Mouse (Mus musculus) embryonic facial prominence, embryonic 15.5 days (tissue): ENCODE measurements around the gene Morc3. TPM values are rescaled to one million over a fixed set of nuclear protein-coding genes. Genes with fewer than 3 reads are reported as not detected.

ENCODE experiments used
- ATAC-seq: fragments of 200-750 bp; cut with Nextera tagmentation; 2 replicates; pipeline ENCODE4 v1.8.0; 2017; ENCODE audit warnings: low read depth, moderate TSS enrichment; ENCODE audit not compliant: insufficient number of reproducible peaks, low FRiP score, low TSS enrichment
- H3K27ac ChIP-seq: fragments of 300-500 bp; sonication (generic); replicated peaks from 2 replicates; pipeline ENCODE4 v1.5.1; 2015; ENCODE audit warnings: mild to moderate bottlenecking, inconsistent platforms
- H3K27me3 ChIP-seq: fragments of 300-500 bp; sonication (generic); 2 replicates; pipeline ENCODE4 v1.6.1; 2015; ENCODE audit warnings: inconsistent platforms
- H3K36me3 ChIP-seq: fragments of 300-500 bp; sonication (generic); 2 replicates; pipeline ENCODE4 v1.6.1; 2015; ENCODE audit warnings: mild to moderate bottlenecking, inconsistent platforms
- H3K4me1 ChIP-seq: fragments of 300-500 bp; sonication (generic); 2 replicates; pipeline ENCODE4 v1.6.1; 2015; ENCODE audit warnings: inconsistent platforms
- H3K4me2 ChIP-seq: fragments of 300-500 bp; sonication (generic); replicated peaks from 2 replicates; pipeline ENCODE4 v1.6.1; 2015; ENCODE audit warnings: mild to moderate bottlenecking, inconsistent platforms
- H3K4me3 ChIP-seq: fragments of 300-500 bp; sonication (generic); replicated peaks from 2 replicates; pipeline ENCODE4 v1.5.1; 2015; ENCODE audit warnings: mild to moderate bottlenecking, inconsistent platforms
- H3K9ac ChIP-seq: fragments of 300-500 bp; sonication (generic); 2 replicates; pipeline ENCODE4 v1.6.1; 2015; ENCODE audit warnings: inconsistent platforms
- H3K9me3 ChIP-seq: fragments of 300-500 bp; sonication (generic); replicated peaks from 2 replicates; pipeline ENCODE4 v1.6.1; 2016; ENCODE audit warnings: inconsistent platforms
- WGBS: fragments of 180-500 bp; shearing (Covaris S2); methylation state at CpG from one replicate; pipeline ENCODE4 v1.1.7; 2015; 5-methylcytosine and 5-hydroxymethylcytosine counted together
- polyA plus RNA-seq: library from polyadenylated mRNA; unstranded; fragments of >200 nt; fragmentation: Nextera tagmentation; extraction: Ambion mirVana; gene quantifications from 2 replicates; pipeline ENCODE4 v1.2.1, GENCODE M21; 2015

Morc3 gene
- polyA plus RNA-seq, 1 experiment from 2014 or later: 30.5 TPM

- no peak for ATAC-seq
- Histone ChIP-seq H3K36me3 (peaks cover 19% of the 10 kb centered on the region), H3K9ac (peak overlapping the region; percentile 54; the same call in 1 of the 2 replicates), H3K4me1 (peaks cover 18% of the 10 kb centered on the region), H3K27me3 (no peaks in the 10 kb centered on the region), H3K4me2 (peak overlapping the region; percentile 88), H3K27ac (no peak overlapping the region), H3K4me3 (peak overlapping the region; percentile 85), H3K9me3 (no peaks in the 10 kb centered on the region)
- WGBS: 47% methylated on average over 5 of the region's 5 CpGs
These were observed 52.8 kb downstream of the Morc3 start for GRCm38 (mm10) chr16:93884722-93885113.

GRCm38 (mm10) chr16:93888481-93888880 is 56.6 kb downstream of the Morc3 start:
- Histone ChIP-seq H3K36me3 (peaks cover 52% of the 10 kb centered on the region), H3K9me3 (no peaks in the 10 kb centered on the region), H3K4me2 (no peak overlapping the region), H3K27me3 (no peaks in the 10 kb centered on the region), H3K4me1 (peaks cover 12% of the 10 kb centered on the region), H3K4me3 (no peak overlapping the region), H3K27ac (no peak overlapping the region), H3K9ac (no peak overlapping the region)
- no peak for ATAC-seq
- 92% methylated on average over 6 of the region's 6 CpGs for WGBS

- no peak for ATAC-seq
- Histone ChIP-seq H3K4me3 (no peak overlapping the region), H3K4me1 (no peaks in the 10 kb centered on the region), H3K27me3 (no peaks in the 10 kb centered on the region), H3K36me3 (peaks cover 70% of the 10 kb centered on the region), H3K4me2 (no peak overlapping the region), H3K9ac (no peak overlapping the region), H3K9me3 (no peaks in the 10 kb centered on the region), H3K27ac (no peak overlapping the region)
- WGBS: 82% methylated on average over 12 of the region's 12 CpGs
These were observed 59.2 kb downstream of the Morc3 start for GRCm38 (mm10) chr16:93890948-93891604.

GRCm38 (mm10) chr16:93893285-93893684 is 61.4 kb downstream of the Morc3 start:
- H3K9me3 ChIP-seq: no peaks in the 10 kb centered on the region
- H3K27me3 ChIP-seq: no peaks in the 10 kb centered on the region
- H3K36me3 ChIP-seq: peaks cover 60% of the 10 kb centered on the region
- H3K4me2 ChIP-seq: no peak overlapping the region
- H3K9ac ChIP-seq: no peak overlapping the region
- H3K4me3 ChIP-seq: no peak overlapping the region
- no peak for ATAC-seq
- no peak overlapping the region for H3K27ac ChIP-seq
- 88% methylated on average over 5 of the region's 5 CpGs for WGBS
- no peaks in the 10 kb centered on the region for H3K4me1 ChIP-seq

GRCm38 (mm10) chr16:93903027-93903426 is 71.1 kb downstream of the Morc3 start:
- no peak for ATAC-seq
- Histone ChIP-seq H3K4me1 (peaks cover 12% of the 10 kb centered on the region), H3K36me3 (peaks cover 26% of the 10 kb centered on the region), H3K9ac (no peak overlapping the region), H3K4me3 (no peak overlapping the region), H3K27ac (no peak overlapping the region), H3K27me3 (no peaks in the 10 kb centered on the region), H3K4me2 (no peak overlapping the region), H3K9me3 (no peaks in the 10 kb centered on the region)
- WGBS: 80% methylated on average over 6 of the region's 6 CpGs

GRCm38 (mm10) chr16:93906156-93907014 is 74.5 kb downstream of the Morc3 start:
- H3K27ac ChIP-seq: peak overlapping the region; percentile 48
- WGBS: 44% methylated on average over 11 of the region's 11 CpGs
- H3K4me3 ChIP-seq: no peak overlapping the region
- H3K4me2 ChIP-seq: no peak overlapping the region
- H3K4me1 ChIP-seq: peaks cover 12% of the 10 kb centered on the region
- no peaks in the 10 kb centered on the region for H3K27me3 ChIP-seq
- H3K9me3 ChIP-seq: no peaks in the 10 kb centered on the region
- peak; percentile 49; the same call in 1 of the 2 replicates for ATAC-seq
- no peak overlapping the region for H3K9ac ChIP-seq
- H3K36me3 ChIP-seq: peaks cover 13% of the 10 kb centered on the region; the same call in 1 of the 2 replicates

- WGBS: 73% methylated on average over 5 of the region's 5 CpGs
- Histone ChIP-seq H3K4me1 (peaks cover 17% of the 10 kb centered on the region), H3K9me3 (no peaks in the 10 kb centered on the region)
These were observed 75.8 kb downstream of the Morc3 start for GRCm38 (mm10) chr16:93907761-93908160.

GRCm38 (mm10) chr16:93908196-93908595 is 76.3 kb downstream of the Morc3 start:
- WGBS: 88% methylated on average over 8 of the region's 8 CpGs
- ATAC-seq: no peak
- Histone ChIP-seq H3K36me3 (no peaks in the 10 kb centered on the region), H3K27me3 (no peaks in the 10 kb centered on the region), H3K4me3 (no peak overlapping the region), H3K27ac (no peak overlapping the region), H3K9ac (no peak overlapping the region), H3K4me2 (no peak overlapping the region), H3K9me3 (no peaks in the 10 kb centered on the region), H3K4me1 (peaks cover 17% of the 10 kb centered on the region)

More at GRCm38 (mm10) chr16:93907761-93908160, 75.8 kb downstream of the Morc3 start:
- Histone ChIP-seq H3K9ac (no peak overlapping the region), H3K27me3 (no peaks in the 10 kb centered on the region), H3K4me3 (no peak overlapping the region), H3K27ac (no peak overlapping the region), H3K4me2 (no peak overlapping the region), H3K36me3 (0 out of 2 replicates have a peak, but pooled peaks cover 3% of the 10 kb centered on the region)
- no peak for ATAC-seq

GRCm38 (mm10) chr16:93909936-93910335 is 78.0 kb downstream of the Morc3 start:
- no peak for ATAC-seq
- WGBS: 85% methylated on average over 3 of the region's 3 CpGs
- H3K4me3 ChIP-seq: no peak overlapping the region
- no peak overlapping the region for H3K4me2 ChIP-seq
- H3K27me3 ChIP-seq: no peaks in the 10 kb centered on the region
- peaks cover 25% of the 10 kb centered on the region for H3K4me1 ChIP-seq
- H3K27ac ChIP-seq: no peak overlapping the region
- no peaks in the 10 kb centered on the region for H3K36me3 ChIP-seq
- no peak overlapping the region for H3K9ac ChIP-seq
- no peaks in the 10 kb centered on the region for H3K9me3 ChIP-seq

- Histone ChIP-seq H3K4me2 (no peak overlapping the region), H3K4me1 (peaks cover 25% of the 10 kb centered on the region), H3K27ac (no peak overlapping the region), H3K36me3 (no peaks in the 10 kb centered on the region), H3K9me3 (no peaks in the 10 kb centered on the region), H3K9ac (no peak overlapping the region), H3K4me3 (no peak overlapping the region), H3K27me3 (no peaks in the 10 kb centered on the region)
- ATAC-seq: no peak
- WGBS: 64% methylated on average over 28 of the region's 28 CpGs
These were observed 79.1 kb downstream of the Morc3 start for GRCm38 (mm10) chr16:93910735-93911665.

- Histone ChIP-seq H3K4me2 (no peak overlapping the region), H3K27ac (no peak overlapping the region), H3K9ac (no peak overlapping the region), H3K9me3 (no peaks in the 10 kb centered on the region), H3K36me3 (no peaks in the 10 kb centered on the region), H3K4me3 (no peak overlapping the region), H3K27me3 (no peaks in the 10 kb centered on the region), H3K4me1 (peaks cover 15% of the 10 kb centered on the region)
- WGBS: 54% methylated on average over 5 of the region's 5 CpGs
- no peak for ATAC-seq
These were observed 80.2 kb downstream of the Morc3 start for GRCm38 (mm10) chr16:93912158-93912557.
